Mouse (Mus musculus): ENCODE data around the gene Adssl1. TPM values are rescaled to one million over a fixed set of nuclear protein-coding genes. Genes with fewer than 3 reads are reported as not detected.

The Adssl1 gene
- polyA plus RNA-seq, 1 experiment from 2014 or later, result 13.4 TPM

GRCm38 (mm10) chr12:112605766-112606165 is 14.1 kb upstream of the Adssl1 start:
- H3K27ac ChIP-seq, result no peak overlapping the region
- H3K9me3 ChIP-seq (replicated peaks; ENCODE audit: low read length), result no peaks in the 10 kb centered on the region
- H3K4me3 ChIP-seq (replicated peaks; ENCODE audit: low read depth, low read length), result no peak overlapping the region
- H3K4me1 ChIP-seq (replicated peaks; ENCODE audit: insufficient read depth, low read length), result no peaks in the 10 kb centered on the region
- no peak overlapping the region for H3K9ac ChIP-seq (ENCODE audit: low read depth, low read length)
- ATAC-seq (replicated peaks; ENCODE audit: low FRiP score, low read depth) (peak; percentile 51), DNase-seq (ENCODE audit: low spot score) (peak; percentile 86)
- 0 out of 2 replicates have a peak, but pooled peaks cover 2% of the 10 kb centered on the region for H3K36me3 ChIP-seq (ENCODE audit: insufficient read depth, low read length)
- WGBS, result 49% methylated on average over 6 of the region's 6 CpGs
- H3K27me3 ChIP-seq (ENCODE audit: insufficient read depth, low read length), result no peaks in the 10 kb centered on the region
- peak; percentile 94 for TF ChIP-seq CTCF (IDR thresholded peaks at IDR 0.05; ENCODE audit: low read depth)
- no peak overlapping the region for H3K4me2 ChIP-seq (ENCODE audit: low read length)

GRCm38 (mm10) chr12:112606998-112607397 is 12.8 kb upstream of the Adssl1 start:
- H3K9ac ChIP-seq (ENCODE audit: low read depth, low read length), result no peak overlapping the region
- no peak overlapping the region for H3K27ac ChIP-seq
- H3K9me3 ChIP-seq (replicated peaks; ENCODE audit: low read length), result no peaks in the 10 kb centered on the region
- ATAC-seq (replicated peaks; ENCODE audit: low FRiP score, low read depth) (no peak), DNase-seq (ENCODE audit: low spot score) (no peak)
- 0 out of 2 replicates have a peak, but pooled peaks cover 2% of the 10 kb centered on the region for H3K36me3 ChIP-seq (ENCODE audit: insufficient read depth, low read length)
- H3K4me3 ChIP-seq (replicated peaks; ENCODE audit: low read depth, low read length), result no peak overlapping the region
- 71% methylated on average over 6 of the region's 6 CpGs for WGBS
- H3K27me3 ChIP-seq (ENCODE audit: insufficient read depth, low read length), result no peaks in the 10 kb centered on the region
- TF ChIP-seq CTCF (IDR thresholded peaks at IDR 0.05; ENCODE audit: low read depth), result no peak
- no peaks in the 10 kb centered on the region for H3K4me1 ChIP-seq (replicated peaks; ENCODE audit: insufficient read depth, low read length)
- H3K4me2 ChIP-seq (ENCODE audit: low read length), result no peak overlapping the region

GRCm38 (mm10) chr12:112609031-112609430 is 10.8 kb upstream of the Adssl1 start:
- no peak for TF ChIP-seq CTCF (IDR thresholded peaks at IDR 0.05; ENCODE audit: low read depth)
- ATAC-seq (replicated peaks; ENCODE audit: low FRiP score, low read depth) (no peak), DNase-seq (ENCODE audit: low spot score) (no peak)
- Histone ChIP-seq H3K4me2 (ENCODE audit: low read length) (no peak overlapping the region), H3K4me3 (replicated peaks; ENCODE audit: low read depth, low read length) (no peak overlapping the region), H3K27me3 (ENCODE audit: insufficient read depth, low read length) (no peaks in the 10 kb centered on the region), H3K9ac (ENCODE audit: low read depth, low read length) (no peak overlapping the region), H3K36me3 (ENCODE audit: insufficient read depth, low read length) (no peaks in the 10 kb centered on the region), H3K4me1 (replicated peaks; ENCODE audit: insufficient read depth, low read length) (no peaks in the 10 kb centered on the region), H3K27ac (no peak overlapping the region), H3K9me3 (replicated peaks; ENCODE audit: low read length) (no peaks in the 10 kb centered on the region)
- 84% methylated on average over 10 of the region's 10 CpGs for WGBS

- ATAC-seq (replicated peaks; ENCODE audit: low FRiP score, low read depth), result no peak
Measured at GRCm38 (mm10) chr12:112616668-112617067, 3.2 kb upstream of the Adssl1 start.

GRCm38 (mm10) chr12:112617184-112617583 is 2.7 kb upstream of the Adssl1 start:
- H3K9ac ChIP-seq (ENCODE audit: low read depth, low read length), result no peak overlapping the region
- H3K4me3 ChIP-seq (replicated peaks; ENCODE audit: low read depth, low read length), result no peak overlapping the region
- no peak overlapping the region for H3K4me2 ChIP-seq (ENCODE audit: low read length)
- WGBS, result 83% methylated on average over 11 of the region's 11 CpGs
- H3K27ac ChIP-seq, result no peak overlapping the region
- H3K36me3 ChIP-seq (ENCODE audit: insufficient read depth, low read length), result no peaks in the 10 kb centered on the region
- no peak for DNase-seq (ENCODE audit: low spot score)
- no peaks in the 10 kb centered on the region for H3K27me3 ChIP-seq (ENCODE audit: insufficient read depth, low read length)
- no peak for ATAC-seq (replicated peaks; ENCODE audit: low FRiP score, low read depth)
- TF ChIP-seq CTCF (IDR thresholded peaks at IDR 0.05; ENCODE audit: low read depth), result no peak
- peaks cover 25% of the 10 kb centered on the region for H3K4me1 ChIP-seq (replicated peaks; ENCODE audit: insufficient read depth, low read length)
- H3K9me3 ChIP-seq (replicated peaks; ENCODE audit: low read length), result no peaks in the 10 kb centered on the region

More at GRCm38 (mm10) chr12:112616668-112617067, 3.2 kb upstream of the Adssl1 start:
- H3K9me3 ChIP-seq (replicated peaks; ENCODE audit: low read length), result no peaks in the 10 kb centered on the region
- 45% methylated on average over 9 of the region's 9 CpGs for WGBS
- H3K36me3 ChIP-seq (ENCODE audit: insufficient read depth, low read length), result no peaks in the 10 kb centered on the region
- H3K9ac ChIP-seq (ENCODE audit: low read depth, low read length), result no peak overlapping the region
- peaks cover 25% of the 10 kb centered on the region for H3K4me1 ChIP-seq (replicated peaks; ENCODE audit: insufficient read depth, low read length)
- H3K4me2 ChIP-seq (ENCODE audit: low read length), result no peak overlapping the region
- no peak for TF ChIP-seq CTCF (IDR thresholded peaks at IDR 0.05; ENCODE audit: low read depth)
- H3K4me3 ChIP-seq (replicated peaks; ENCODE audit: low read depth, low read length), result no peak overlapping the region
- H3K27me3 ChIP-seq (ENCODE audit: insufficient read depth, low read length), result no peaks in the 10 kb centered on the region
- H3K27ac ChIP-seq, result no peak overlapping the region
- no peak for DNase-seq (ENCODE audit: low spot score)

- DNase-seq (ENCODE audit: low spot score), result peak; percentile 85
- ATAC-seq (replicated peaks; ENCODE audit: low FRiP score, low read depth), result peak; percentile 27
- Histone ChIP-seq H3K27ac (peak overlapping the region; percentile 26; the same call in 1 of the 2 replicates), H3K36me3 (ENCODE audit: insufficient read depth, low read length) (no peaks in the 10 kb centered on the region), H3K4me1 (replicated peaks; ENCODE audit: insufficient read depth, low read length) (peaks cover 25% of the 10 kb centered on the region), H3K4me2 (ENCODE audit: low read length) (no peak overlapping the region), H3K27me3 (ENCODE audit: insufficient read depth, low read length) (no peaks in the 10 kb centered on the region), H3K9me3 (replicated peaks; ENCODE audit: low read length) (no peaks in the 10 kb centered on the region), H3K4me3 (replicated peaks; ENCODE audit: low read depth, low read length) (no peak overlapping the region), H3K9ac (ENCODE audit: low read depth, low read length) (no peak overlapping the region)
- WGBS, result 16% methylated on average over 8 of the region's 8 CpGs
- TF ChIP-seq CTCF (IDR thresholded peaks at IDR 0.05; ENCODE audit: low read depth), result peak; percentile 84
Measured at GRCm38 (mm10) chr12:112617898-112618380, 1.9 kb upstream of the Adssl1 start.

Data from kidney, postnatal 0 days (tissue).